Mouse (Mus musculus) megakaryocyte, adult 5-6 weeks (primary cell): ENCODE measurements at regions not wholly inside any gene's neighbourhood (a gene's known extent, or its start where the extent isn't known, plus 50 kb on each side); places are given as distances from the start of the nearest gene placed in this dataset.

ENCODE experiments used
- ATAC-seq: 2 replicates; pipeline ENCODE4 v1.8.0; 2016; ENCODE audit warnings: mild to moderate bottlenecking, inconsistent platforms; ENCODE audit not compliant: poor library complexity, severe bottlenecking

DNA sequence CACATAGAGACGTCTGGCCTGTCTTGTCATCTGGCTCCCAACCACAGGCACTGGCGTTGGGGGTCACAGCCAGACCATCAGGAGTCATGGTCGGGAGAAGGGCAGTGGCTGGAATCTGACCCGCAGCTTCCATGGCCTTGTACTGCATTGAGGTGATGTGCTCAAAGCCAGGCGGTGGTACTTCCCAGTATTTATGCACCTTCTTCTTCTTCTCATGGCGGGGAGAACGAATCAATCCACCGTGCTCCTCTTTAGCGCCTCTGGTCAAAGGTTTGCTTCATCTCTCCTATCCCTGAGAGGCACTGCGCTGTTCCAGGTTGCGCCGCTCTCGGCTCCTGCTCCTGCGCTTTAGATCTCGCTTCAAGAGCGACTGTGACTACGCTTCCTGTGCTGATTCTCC lies 374.8 kb downstream of the Pcdh18 start:
- no peak for ATAC-seq

DNA sequence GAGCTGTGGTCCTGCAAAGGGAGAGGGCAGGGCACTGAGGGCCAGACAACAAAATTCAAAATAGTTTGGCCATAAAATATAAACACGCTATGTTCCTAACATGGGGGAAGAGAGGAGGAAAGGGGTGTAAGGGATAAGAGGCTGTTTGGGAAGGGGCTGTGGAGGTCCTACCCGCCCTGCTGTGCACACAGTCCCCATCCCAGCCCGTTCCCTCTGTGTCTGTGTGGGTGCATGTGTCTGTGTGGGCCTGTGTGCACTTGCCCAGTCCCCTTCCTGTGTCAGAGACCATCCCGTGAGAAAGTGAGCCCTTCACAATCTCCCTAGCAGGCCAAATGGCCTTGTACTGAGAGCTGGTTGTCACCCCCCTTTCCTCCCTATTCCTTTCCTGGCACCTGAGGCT lies 379.6 kb downstream of the Pcdh18 start:
- peak; percentile 33; the same call in 1 of the 2 replicates for ATAC-seq
